Mouse (Mus musculus) C2C12 (cell line): ENCODE data around the gene Cd9.

Experiments
- CEBPB ChIP-seq: IDR thresholded peaks from one replicate; pipeline ENCODE4 v1.6.1; 2011; ENCODE audit warnings: low read depth, mild to moderate bottlenecking, control low read depth, moderate library complexity
- CTCF ChIP-seq: IDR thresholded peaks from one replicate; pipeline ENCODE4 v1.5.1; 2011; ENCODE audit not compliant: control insufficient read depth, insufficient read depth, insufficient read length
- FOSL1 ChIP-seq: IDR thresholded peaks from one replicate; pipeline ENCODE4 v1.8.0; 2011; ENCODE audit warnings: mild to moderate bottlenecking, low read length; ENCODE audit not compliant: poor library complexity, insufficient read depth, severe bottlenecking
- MAX ChIP-seq: IDR thresholded peaks from one replicate; pipeline ENCODE4 v1.6.1; 2011; ENCODE audit warnings: mild to moderate bottlenecking, control low read depth
- MYOD1 ChIP-seq: IDR thresholded peaks from one replicate; pipeline ENCODE4 v1.6.1; 2011; ENCODE audit warnings: low read depth; ENCODE audit not compliant: control insufficient read depth, insufficient read length
- USF1 ChIP-seq: IDR thresholded peaks from one replicate; pipeline ENCODE4 v1.6.1; 2011; ENCODE audit warnings: low read depth, mild to moderate bottlenecking, control low read depth, moderate library complexity

DNA sequence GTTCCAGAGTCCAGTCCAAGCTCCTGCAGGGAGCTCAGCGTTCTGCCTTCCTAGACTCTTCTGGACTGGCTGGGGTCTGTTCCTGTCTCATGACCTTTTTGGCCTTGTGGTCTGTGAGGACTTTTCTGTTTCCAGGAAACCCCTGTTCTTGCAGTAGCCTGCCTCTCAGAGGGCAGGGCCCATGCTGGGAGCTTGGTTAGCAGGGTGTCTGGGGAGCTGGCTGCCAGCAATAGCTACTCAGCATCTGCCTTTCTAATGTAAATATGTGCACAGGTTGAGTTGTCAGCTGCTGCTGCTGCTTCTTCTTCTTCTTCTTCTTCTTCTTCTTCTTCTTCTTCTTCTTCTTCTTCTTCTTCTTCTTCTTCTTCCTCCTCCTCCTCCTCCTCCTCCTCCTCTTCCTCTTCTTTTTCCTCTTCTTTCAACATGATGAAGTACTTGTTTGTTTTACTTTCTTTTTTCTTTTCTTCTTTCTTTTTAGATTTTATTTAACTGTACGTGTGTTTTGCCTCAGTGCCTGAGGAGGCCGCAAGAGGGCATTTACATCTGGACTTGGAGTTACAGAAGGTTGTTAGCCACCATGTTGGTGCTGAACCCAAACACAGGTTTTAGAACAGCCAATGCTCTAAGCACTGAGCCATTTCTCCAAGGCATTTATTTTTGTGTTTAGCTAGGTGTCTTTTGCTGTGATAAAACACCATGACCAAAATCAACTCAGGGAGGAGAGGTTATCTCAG is 10.2 kb upstream of the Cd9 start:
- TF ChIP-seq FOSL1 (no peak), USF1 (no peak), CTCF (no peak), MYOD1 (no peak), MAX (no peak), CEBPB (no peak)
